In genomic region chr10:42879269-42879681, GRCm38 (mm10) we compare ENCODE assay signal across 20 mouse cellular contexts. TPM values are rescaled to one million over a fixed set of nuclear protein-coding genes. Genes with fewer than 3 reads are reported as not detected.
DNase-seq lines count a peak whose midpoint lies in the region; ATAC-seq and TF ChIP-seq lines count a peak whose summit lies in the region.
"Had no signal": no experiment of that assay in that cellular context is flagged by ENCODE, and none has a peak within 500 bp of the region (broad histone marks: within the 10 kb centered on the region; RNA-seq: fewer than 3 reads in every experiment).

No protein-coding gene starts in this region.

- no peaks in the 10 kb centered on the region for H3K4me1 ChIP-seq in hindbrain, embryonic 16.5 days (ENCODE audit: control insufficient read depth, insufficient read depth, low read depth, low read length)
- no peaks in the 10 kb centered on the region for H3K4me1 ChIP-seq in hindbrain, embryonic 12.5 days
- H3K4me1 ChIP-seq in stomach, postnatal 0 days (replicated peaks; ENCODE audit: control insufficient read depth, insufficient read depth) = no peaks in the 10 kb centered on the region
- H3K4me1 ChIP-seq: midbrain, embryonic 15.5 days had no signal

- no peak overlapping the region for H3K4me3 ChIP-seq in hindbrain, embryonic 16.5 days (ENCODE audit: low read length)
- H3K4me3 ChIP-seq in hindbrain, embryonic 12.5 days = no peak overlapping the region
- H3K4me3 ChIP-seq in stomach, postnatal 0 days (ENCODE audit: low read depth, low read length) = no peak overlapping the region
- H3K4me3 ChIP-seq: forebrain, embryonic 10.5 days; heart, adult 2 months; limb, embryonic 10.5 days; midbrain, embryonic 15.5 days had no signal

- H3K9me3 ChIP-seq in hindbrain, embryonic 16.5 days (ENCODE audit: control insufficient read depth, low read length) = no peaks in the 10 kb centered on the region
- no peaks in the 10 kb centered on the region for H3K9me3 ChIP-seq in hindbrain, embryonic 12.5 days (replicated peaks)
- no peaks in the 10 kb centered on the region for H3K9me3 ChIP-seq in stomach, postnatal 0 days (ENCODE audit: control insufficient read depth, low read length)
- H3K9me3 ChIP-seq: forebrain, embryonic 10.5 days; limb, embryonic 10.5 days; midbrain, embryonic 15.5 days had no signal

- DNase-seq in kidney, postnatal 4 days = peak; percentile 18 to 36
- no peak for DNase-seq in kidney, adult 11 months
- peak; percentile 52 for DNase-seq in retina, postnatal 1 day
- no peak for DNase-seq in retina, embryonic 14.5 days (ENCODE audit: low spot score)
- DNase-seq in stomach, postnatal 0 days (ENCODE audit: low spot score) = no peak
- no peak for DNase-seq in ovary, adult 18-20 months (ENCODE audit: low spot score)
- DNase-seq: adrenal gland, postnatal 36 days; cerebellum, adult 18-20 months; gastrocnemius, postnatal 14 days; heart, adult 2 months; heart, postnatal 4 days; kidney, adult 9 months; lung, adult 2 months; thymus, postnatal 36 days had no signal

- TF ChIP-seq EP300 in stomach, postnatal 0 days (optimal IDR thresholded peaks at IDR 0.05) = no peak

- H3K36me3 ChIP-seq in hindbrain, embryonic 16.5 days (ENCODE audit: control insufficient read depth, insufficient read depth, low read length) = no peaks in the 10 kb centered on the region
- no peaks in the 10 kb centered on the region for H3K36me3 ChIP-seq in hindbrain, embryonic 12.5 days
- no peaks in the 10 kb centered on the region for H3K36me3 ChIP-seq in stomach, postnatal 0 days (ENCODE audit: control insufficient read depth, insufficient read depth, low read length)
- H3K36me3 ChIP-seq: forebrain, embryonic 10.5 days; limb, embryonic 10.5 days; midbrain, embryonic 15.5 days had no signal

- no peak for TF ChIP-seq CTCF in stomach, postnatal 0 days (IDR thresholded peaks at IDR 0.05; ENCODE audit: low read depth)

- WGBS in hindbrain, embryonic 16.5 days = 63% methylated on average over 5 of the region's 5 CpGs
- 80% methylated on average over 5 of the region's 5 CpGs for WGBS in hindbrain, embryonic 12.5 days
- 42% methylated on average over 5 of the region's 5 CpGs for WGBS in stomach, postnatal 0 days

- H3K4me2 ChIP-seq in hindbrain, embryonic 16.5 days (ENCODE audit: low read length) = no peak overlapping the region
- no peak overlapping the region for H3K4me2 ChIP-seq in hindbrain, embryonic 12.5 days (replicated peaks)
- H3K4me2 ChIP-seq in stomach, postnatal 0 days (replicated peaks; ENCODE audit: low read depth) = no peak overlapping the region
- H3K4me2 ChIP-seq: liver, embryonic 11.5 days; midbrain, embryonic 15.5 days had no signal

- H3K27ac ChIP-seq in hindbrain, embryonic 16.5 days (ENCODE audit: low read depth, low read length) = no peak overlapping the region
- no peak overlapping the region for H3K27ac ChIP-seq in hindbrain, embryonic 12.5 days
- peak overlapping the region; percentile 9; the same call in 1 of the 2 replicates for H3K27ac ChIP-seq in stomach, postnatal 0 days (replicated peaks)
- H3K27ac ChIP-seq: forebrain, embryonic 10.5 days; heart, adult 2 months; limb, embryonic 10.5 days; midbrain, embryonic 15.5 days had no signal

- H3K27me3 ChIP-seq in hindbrain, embryonic 16.5 days (replicated peaks; ENCODE audit: control insufficient read depth, insufficient read depth, low read length) = no peaks in the 10 kb centered on the region; the same call in 1 of the 2 replicates
- H3K27me3 ChIP-seq in hindbrain, embryonic 12.5 days = no peaks in the 10 kb centered on the region
- no peaks in the 10 kb centered on the region for H3K27me3 ChIP-seq in stomach, postnatal 0 days (ENCODE audit: control insufficient read depth, insufficient read depth, low read length)
- H3K27me3 ChIP-seq: midbrain, embryonic 15.5 days had no signal

- peak; percentile 76 for ATAC-seq in hindbrain, embryonic 16.5 days
- ATAC-seq in hindbrain, embryonic 12.5 days (ENCODE audit: low FRiP score) = no peak
- ATAC-seq in stomach, postnatal 0 days (ENCODE audit: low FRiP score, low TSS enrichment) = peak; percentile 67; the same call in 1 of the 2 replicates
- ATAC-seq: midbrain, embryonic 15.5 days had no signal

- H3K9ac ChIP-seq in hindbrain, embryonic 16.5 days (ENCODE audit: low read depth, low read length) = no peak overlapping the region
- no peak overlapping the region for H3K9ac ChIP-seq in hindbrain, embryonic 12.5 days
- H3K9ac ChIP-seq in stomach, postnatal 0 days (ENCODE audit: low read length) = no peak overlapping the region
- H3K9ac ChIP-seq: midbrain, embryonic 15.5 days had no signal

RNA-seq across cellular contexts. Expression of gene Scml4, which starts 19.1 kb away (rescaled TPM):
- 9.1 and 11.6 TPM in 2 replicates for polyA plus RNA-seq in hindbrain, embryonic 16.5 days (2015; fragmentation: Nextera tagmentation; extraction: Ambion mirVana)
- 4.0 and 4.3 TPM in 2 replicates for polyA plus RNA-seq in hindbrain, embryonic 12.5 days (2016; fragmentation: Nextera tagmentation; extraction: Ambion mirVana)
- 5.1 and 5.4 TPM in 2 replicates for polyA plus RNA-seq in stomach, postnatal 0 days (2015; fragmentation: Nextera tagmentation; extraction: Ambion mirVana)

Comparison
In these comparisons a context has a peak if more than half of its experiments do, and no peak if none do; other contexts are left out.
1. DNase-seq: peak in kidney, postnatal 4 days (2 of 2) and retina, postnatal 1 day (single experiment); none in kidney, adult 11 months (single experiment), retina, embryonic 14.5 days (single experiment), stomach, postnatal 0 days (single experiment) and ovary, adult 18-20 months (single experiment).